Mouse (Mus musculus) kidney, adult 2 months (tissue): ENCODE measurements around the gene Prex1.

ENCODE experiments used
- CTCF ChIP-seq: fragments of 200-500 bp; conservative IDR thresholded peaks from 2 replicates; pipeline ENCODE4 v1.5.1; 2011; ENCODE audit warnings: low read depth, mild to moderate bottlenecking, control low read depth, low read length, moderate library complexity, mixed read lengths; ENCODE audit not compliant: insufficient read depth, insufficient read length
- POLR2A ChIP-seq: fragments of 200-500 bp; IDR thresholded peaks from one replicate; pipeline ENCODE4 v1.6.1; 2011; ENCODE audit warnings: low read depth, low read length, control low read depth

DNA sequence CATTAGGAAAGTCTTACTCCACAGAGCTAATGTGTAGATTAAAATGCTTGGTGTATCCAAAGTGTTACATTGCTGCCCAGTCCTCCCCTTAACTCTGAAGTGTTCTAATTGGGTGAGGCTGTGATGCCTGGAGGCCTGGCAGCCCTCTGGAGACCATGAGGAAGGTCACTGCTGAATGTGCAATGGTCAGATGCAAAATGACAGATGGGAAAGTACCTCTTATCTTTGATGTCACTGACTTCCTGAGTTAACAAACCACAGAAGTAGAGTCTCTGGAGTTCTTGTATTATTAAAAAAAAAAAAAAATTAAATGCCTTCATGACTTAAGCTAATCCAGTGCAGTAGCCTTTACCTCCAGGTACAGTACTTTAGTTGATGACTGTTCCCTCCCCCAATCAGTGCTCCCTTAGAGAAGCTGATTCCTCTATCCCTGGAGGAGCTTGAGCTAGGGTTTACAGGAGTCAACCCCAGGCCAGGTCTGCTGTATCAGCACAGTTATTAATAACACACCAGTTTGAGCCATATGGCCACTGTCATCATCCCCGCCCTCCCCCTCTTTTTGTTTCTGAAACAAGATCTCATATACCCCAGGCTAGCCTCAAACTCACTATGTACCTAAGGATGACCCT is 5.8 kb upstream of the Prex1 start:
- TF ChIP-seq CTCF (no peak), POLR2A (no peak)
